Mouse (Mus musculus) left cerebral cortex, postnatal 4 days (tissue): ENCODE results near the gene Tango6. TPM values are rescaled to one million over a fixed set of nuclear protein-coding genes. Genes with fewer than 3 reads are reported as not detected.
"Not testable (repeated sequence)": the region's sequence is repeated elsewhere in the genome, so short reads cannot be mapped to it uniquely, and the experiment has no call there.

Experiments used
- DNase-seq: peaks from one replicate; pipeline ENCODE4 v3.0.0-alpha.2; 2022
- intact Hi-C: fragments of 180-260 bp; cut with DNase I; formaldehyde crosslinking; loops from one replicate; pipeline ENCODE4 v1.15.1; 2025
- total RNA-seq, 2 experiments: library from RNA; stranded (reverse); gene quantifications; 2 replicates each; pipeline ENCODE4 v1.2.3; 2021

The Tango6 gene
- total RNA-seq, 2 experiments from 2014 or later = 7.1 to 8.0 TPM

GRCm38 (mm10) chr8:106870537-106871327, 187.9 kb downstream of the Tango6 start:
- peak; percentile 67 for DNase-seq

GRCm38 (mm10) chr8:106871328-106871926, 188.6 kb downstream of the Tango6 start:
- intact Hi-C loops = loop anchor here (5.0 kb wide), 1 partner anchor 154 kb away; no protein-coding TSS in a partner anchor
- DNase-seq = no peak

More at GRCm38 (mm10) chr8:106870537-106871327, 187.9 kb downstream of the Tango6 start:
- intact Hi-C loops = loop anchor here (5.0 kb wide), 1 partner anchor 153 kb away; no protein-coding TSS in a partner anchor

- peak; percentile 73 for DNase-seq
- intact Hi-C loops = loop anchor here (5.0 kb wide), 1 partner anchor 155 kb away; no protein-coding TSS in a partner anchor
Observed at GRCm38 (mm10) chr8:106871931-106872371, 189.1 kb downstream of the Tango6 start.

GRCm38 (mm10) chr8:106872454-106873034, 189.7 kb downstream of the Tango6 start:
- DNase-seq = peak; percentile 25
- intact Hi-C loops = loop anchor here (5.0 kb wide), 1 partner anchor 155 kb away; no protein-coding TSS in a partner anchor

- intact Hi-C loops = no loop called here
- DNase-seq = no peak
Observed at GRCm38 (mm10) chr8:106880121-106880707, 197.3 kb downstream of the Tango6 start.

- intact Hi-C loops, DNase-seq: not testable (repeated sequence)
Observed at GRCm38 (mm10) chr8:106884094-106884493, 201.2 kb downstream of the Tango6 start.

- intact Hi-C loops = loop anchor here (5.0 kb wide), 2 partner anchors 168 to 188 kb away; no protein-coding TSS in a partner anchor
- DNase-seq = not testable (repeated sequence)
Observed at GRCm38 (mm10) chr8:106884826-106885400, 202.0 kb downstream of the Tango6 start.

GRCm38 (mm10) chr8:106887336-106888189, 204.7 kb downstream of the Tango6 start:
- peak; percentile 83 for DNase-seq
- intact Hi-C loops = loop anchor here (5.0 kb wide), 2 partner anchors 170 to 190 kb away; no protein-coding TSS in a partner anchor

- intact Hi-C loops = loop anchor here (5.0 kb wide), 2 partner anchors 172 to 192 kb away; no protein-coding TSS in a partner anchor
Observed at GRCm38 (mm10) chr8:106888803-106889202, 205.9 kb downstream of the Tango6 start.

GRCm38 (mm10) chr8:106892210-106892805, 209.4 kb downstream of the Tango6 start:
- intact Hi-C loops = no loop called here

More at GRCm38 (mm10) chr8:106888803-106889202, 205.9 kb downstream of the Tango6 start:
- DNase-seq = no peak

GRCm38 (mm10) chr8:106892806-106893451, 210.1 kb downstream of the Tango6 start:
- intact Hi-C loops = no loop called here
- DNase-seq = peak; percentile 61

More at GRCm38 (mm10) chr8:106892210-106892805, 209.4 kb downstream of the Tango6 start:
- DNase-seq = peak; percentile 27

- intact Hi-C loops = no loop called here
- peak; percentile 89 for DNase-seq
Observed at GRCm38 (mm10) chr8:106893481-106894156, 210.8 kb downstream of the Tango6 start, which contains the start of gene Utp4. Gene Utp4 (plus strand): TSS chr8:106893636.

GRCm38 (mm10) chr8:106899473-106899872, 216.6 kb downstream of the Tango6 start:
- DNase-seq = no peak
- intact Hi-C loops = no loop called here
